Mouse (Mus musculus) hematopoietic stem cell, adult 5-6 weeks (primary cell): ENCODE data around the gene Aox3. TPM values are rescaled to one million over a fixed set of nuclear protein-coding genes. Genes with fewer than 3 reads are reported as not detected.

Experiments
- ATAC-seq, 2 experiments: fragments of 125-278 bp in 1 of 2; replicated peaks in 1 of 2; 2 replicates each; pipeline ENCODE4 v1.8.0; 2016 to 2017; ENCODE audit warnings: inconsistent platforms in 2 of 2, mild to moderate bottlenecking in 2 of 2, moderate number of reproducible peaks in 2 of 2, low read depth in 1 of 2, moderate TSS enrichment in 1 of 2; ENCODE audit not compliant: low FRiP score in 2 of 2, poor library complexity in 2 of 2, severe bottlenecking in 2 of 2, insufficient read depth in 1 of 2, low TSS enrichment in 1 of 2
- total RNA-seq: library from RNA; stranded (forward); fragments of 172-1452, 232-1000 nt; gene quantifications from 2 replicates; pipeline ENCODE4 v1.2.3, GENCODE M21; 2017

Gene Aox3
- total RNA-seq, 1 experiment from 2014 or later: not detected

DNA sequence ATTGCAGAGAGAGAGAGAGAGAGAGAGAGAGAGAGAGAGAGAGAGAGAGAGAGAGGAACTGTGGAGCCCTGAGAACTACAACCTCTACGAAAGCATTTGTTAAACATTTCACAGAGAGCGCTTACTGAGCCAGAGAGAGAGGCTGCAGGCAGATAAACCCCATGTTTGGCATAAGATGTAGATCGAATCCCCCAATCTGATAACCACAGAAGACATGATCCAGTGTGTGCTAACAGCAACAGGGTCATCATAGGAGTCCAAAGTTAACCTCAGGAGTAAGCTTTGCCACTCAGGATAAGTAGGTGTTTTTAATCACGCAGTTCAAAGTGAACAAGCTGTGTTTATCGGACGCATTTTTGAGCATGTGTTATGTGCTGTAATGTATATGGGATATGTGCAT lies 15.6 kb upstream of the Aox3 start:
- no peak for ATAC-seq

DNA sequence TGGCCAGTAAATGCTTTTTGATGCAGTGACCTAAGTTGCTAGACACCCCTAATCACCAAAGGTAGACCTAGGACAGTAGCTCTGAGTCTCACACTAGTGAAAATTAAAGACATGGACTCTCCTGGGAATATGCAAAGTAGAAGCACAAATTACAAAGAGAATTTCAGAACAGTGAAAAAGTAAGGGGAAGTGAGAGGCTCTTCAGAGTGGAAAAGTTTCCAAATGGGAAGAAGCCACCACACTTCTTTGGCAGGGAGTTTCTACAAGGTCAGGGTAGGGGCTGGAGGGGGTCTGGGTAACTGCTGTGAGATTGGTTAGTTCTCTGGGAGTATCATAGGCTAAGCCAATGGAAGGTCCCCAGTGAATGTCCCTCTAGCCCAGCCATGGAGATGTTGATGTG lies 13.8 kb upstream of the Aox3 start:
- ATAC-seq: no peak

- no peak for ATAC-seq
These were observed 11.3 kb upstream of the Aox3 start for GRCm38 (mm10) chr1:58101531-58102146.

DNA sequence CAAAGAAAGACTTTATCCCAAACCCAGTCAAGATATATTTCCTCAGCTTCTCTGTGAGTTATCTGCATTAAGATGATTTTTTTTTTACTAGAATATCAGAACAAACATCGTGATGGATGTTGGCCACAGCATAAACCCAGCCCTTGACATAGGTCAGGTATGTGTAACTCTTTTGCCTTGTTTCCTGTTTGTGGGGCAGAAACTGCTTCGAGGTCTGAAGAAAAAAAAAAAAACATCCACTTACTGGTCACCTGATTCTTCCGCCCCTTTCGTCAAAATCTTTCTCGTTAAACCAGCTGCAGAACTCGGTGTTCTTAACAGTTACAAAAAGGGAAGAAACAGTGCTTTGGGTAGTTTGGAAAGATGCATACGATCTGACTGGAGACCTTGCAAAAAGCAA lies 10.4 kb upstream of the Aox3 start:
- peak; percentile 32 to 42; a peak in 3 of 4 replicates for ATAC-seq

DNA sequence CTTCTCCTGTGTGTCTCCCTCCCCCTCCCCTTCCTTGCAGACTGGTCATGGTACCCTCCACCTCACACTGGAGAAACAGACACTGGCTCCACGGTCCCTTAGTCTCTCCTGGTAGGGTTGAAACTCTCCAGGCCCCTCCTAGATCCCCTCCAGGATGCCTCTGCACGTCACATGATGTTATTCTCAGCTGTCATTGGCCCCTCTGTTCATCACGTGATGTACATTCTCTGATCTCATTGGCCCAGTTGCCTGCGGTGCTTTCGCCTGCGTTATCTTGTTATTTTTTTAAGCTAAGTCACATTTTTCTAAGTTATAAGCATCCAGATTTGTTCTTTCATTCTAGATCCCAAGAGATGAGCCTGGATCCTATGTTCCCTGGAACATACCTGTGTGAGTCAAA lies 7.2 kb upstream of the Aox3 start:
- ATAC-seq: no peak

- no peak for ATAC-seq
These were observed 5.9 kb upstream of the Aox3 start for GRCm38 (mm10) chr1:58107066-58107465.

- no peak for ATAC-seq
These were observed 2.7 kb upstream of the Aox3 start for GRCm38 (mm10) chr1:58110241-58110640.

DNA sequence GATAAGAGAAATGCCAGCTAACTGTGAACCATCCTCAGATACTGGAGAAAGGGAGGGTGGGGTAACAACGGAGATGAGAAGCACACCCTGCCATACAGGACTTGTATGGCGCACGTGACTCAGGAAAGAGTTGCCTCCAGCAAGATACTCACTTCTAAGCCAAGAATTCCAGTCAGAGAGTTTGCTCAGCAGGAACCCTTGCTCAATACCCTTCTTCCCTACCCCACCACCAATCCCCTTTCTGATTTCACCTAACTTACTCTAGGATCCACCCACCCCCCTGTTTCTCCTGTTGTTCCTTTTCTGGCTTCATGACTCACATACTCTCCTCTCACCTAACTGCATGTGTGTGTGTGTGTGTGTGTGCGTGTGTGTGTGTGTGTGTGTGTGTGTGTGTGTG lies 1.6 kb upstream of the Aox3 start:
- ATAC-seq: no peak

DNA sequence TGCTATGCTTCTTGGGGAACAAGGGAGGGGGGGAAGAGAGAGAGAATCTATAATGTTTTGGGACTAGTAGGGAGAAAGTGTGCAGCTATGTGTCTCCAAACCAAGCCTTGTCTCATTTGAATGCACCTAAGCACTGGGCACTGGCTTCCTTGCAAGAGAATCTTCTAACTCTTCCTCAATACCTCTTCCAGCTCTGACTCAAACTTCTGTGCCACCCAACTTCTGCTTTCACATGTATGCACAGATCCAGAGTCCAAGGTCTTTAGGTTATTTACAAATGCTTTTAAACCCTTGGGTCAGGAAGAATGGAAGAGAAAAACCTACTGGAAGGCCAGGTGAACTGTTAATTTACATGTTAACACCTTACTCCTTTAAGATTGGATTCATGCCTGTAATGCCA lies 511 bp downstream of the Aox3 start:
- ATAC-seq: no peak

GRCm38 (mm10) chr1:58114021-58114560 lies 1.2 kb downstream of the Aox3 start:
- ATAC-seq: no peak

GRCm38 (mm10) chr1:58114666-58115375 lies 1.9 kb downstream of the Aox3 start:
- ATAC-seq: peak in 1 of 2 experiments; percentile 39; a peak in 1 of 4 replicates

- ATAC-seq: no peak
These were observed 5.3 kb downstream of the Aox3 start for GRCm38 (mm10) chr1:58118231-58118630.

GRCm38 (mm10) chr1:58124901-58125300 lies 12.0 kb downstream of the Aox3 start:
- ATAC-seq: no peak

GRCm38 (mm10) chr1:58137891-58138290 lies 25.0 kb downstream of the Aox3 start:
- no peak for ATAC-seq

- no peak for ATAC-seq
These were observed 26.1 kb downstream of the Aox3 start for GRCm38 (mm10) chr1:58138986-58139385.

- no peak for ATAC-seq
These were observed 27.7 kb downstream of the Aox3 start for GRCm38 (mm10) chr1:58140607-58141006.

GRCm38 (mm10) chr1:58144384-58145069 lies 31.6 kb downstream of the Aox3 start:
- 0 out of 4 replicates have a peak, but pooled peaks of 1 of the 2 experiments have one; percentile 12 for ATAC-seq

DNA sequence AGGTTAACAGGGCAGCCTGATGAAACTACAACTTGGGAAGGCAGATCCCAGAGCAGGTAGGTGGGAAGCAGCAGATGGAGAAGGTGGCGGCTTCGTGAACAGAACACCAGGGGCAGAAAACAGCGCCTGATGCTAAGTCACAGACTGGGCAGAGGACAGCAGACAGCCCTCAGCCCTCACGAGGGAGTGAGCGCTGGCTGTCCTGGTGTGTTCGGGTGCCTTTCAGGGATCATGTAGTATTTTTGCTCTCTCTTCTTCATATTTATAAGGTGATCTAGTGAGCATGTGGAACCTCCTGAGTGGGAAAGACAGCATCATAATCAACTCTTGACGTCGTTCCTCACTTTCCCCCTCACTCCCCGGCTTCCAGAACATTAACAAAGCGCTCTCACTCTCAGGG lies 33.1 kb downstream of the Aox3 start:
- no peak for ATAC-seq
